Mouse (Mus musculus): ENCODE data around the gene Rnase9. TPM values are rescaled to one million over a fixed set of nuclear protein-coding genes. Genes with fewer than 3 reads are reported as not detected.

Gene Rnase9
- polyA plus RNA-seq, 1 experiment from 2014 or later = not detected

GRCm38 (mm10) chr14:50997999-50998666 lies 43.5 kb downstream of the Rnase9 start:
- Histone ChIP-seq H3K9me3 (no peaks in the 10 kb centered on the region), H3K27me3 (replicated peaks) (no peaks in the 10 kb centered on the region), H3K9ac (no peak overlapping the region), H3K27ac (no peak overlapping the region), H3K36me3 (no peaks in the 10 kb centered on the region), H3K4me3 (no peak overlapping the region), H3K4me1 (no peaks in the 10 kb centered on the region), H3K4me2 (replicated peaks) (no peak overlapping the region)
- no peak for ATAC-seq (ENCODE audit: low FRiP score, low read depth)
- WGBS = 85% methylated on average over 2 of the region's 2 CpGs

- no peak for ATAC-seq (ENCODE audit: low FRiP score, low read depth)
Measured at GRCm38 (mm10) chr14:50997088-50997487, 44.6 kb downstream of the Rnase9 start.

GRCm38 (mm10) chr14:50991037-50991436 lies 50.6 kb downstream of the Rnase9 start:
- no peaks in the 10 kb centered on the region for H3K36me3 ChIP-seq
- ATAC-seq (ENCODE audit: low FRiP score, low read depth) = no peak
- no peak overlapping the region for H3K4me3 ChIP-seq
- H3K9ac ChIP-seq = no peak overlapping the region
- H3K27ac ChIP-seq = no peak overlapping the region
- H3K9me3 ChIP-seq = no peaks in the 10 kb centered on the region
- no peaks in the 10 kb centered on the region for H3K27me3 ChIP-seq (replicated peaks)
- no peaks in the 10 kb centered on the region for H3K4me1 ChIP-seq
- H3K4me2 ChIP-seq (replicated peaks) = no peak overlapping the region
- 88% methylated on average over 3 of the region's 3 CpGs for WGBS

More at GRCm38 (mm10) chr14:50997088-50997487, 44.6 kb downstream of the Rnase9 start:
- Histone ChIP-seq H3K27ac (no peak overlapping the region), H3K9ac (no peak overlapping the region), H3K4me3 (no peak overlapping the region), H3K4me1 (no peaks in the 10 kb centered on the region), H3K27me3 (replicated peaks) (no peaks in the 10 kb centered on the region), H3K36me3 (no peaks in the 10 kb centered on the region), H3K9me3 (no peaks in the 10 kb centered on the region), H3K4me2 (replicated peaks) (no peak overlapping the region)
- 81% methylated on average over 3 of the region's 3 CpGs for WGBS

Other genes with a start within 250 kb of the Rnase9 start
- not detected in 2 replicates for gene Ccnb1ip1, start 234.1 kb downstream of the Rnase9 start, polyA plus RNA-seq (2016; fragmentation: Nextera tagmentation; extraction: Ambion mirVana)
- 51.3 and 58.6 TPM in 2 replicates for gene Parp2, start 234.0 kb downstream of the Rnase9 start, polyA plus RNA-seq (2016; fragmentation: Nextera tagmentation; extraction: Ambion mirVana)
- gene Tep1, start 171.3 kb downstream of the Rnase9 start, polyA plus RNA-seq (2016; fragmentation: Nextera tagmentation; extraction: Ambion mirVana) = 5.8 and 5.9 TPM in 2 replicates
- 0.47 and 0.81 TPM in 2 replicates for gene Klhl33, start 144.4 kb downstream of the Rnase9 start, polyA plus RNA-seq (2016; fragmentation: Nextera tagmentation; extraction: Ambion mirVana)
- 120 and 129 TPM in 2 replicates for gene Osgep, start 117.0 kb downstream of the Rnase9 start, polyA plus RNA-seq (2016; fragmentation: Nextera tagmentation; extraction: Ambion mirVana)
- 272 and 279 TPM in 2 replicates for gene Apex1, start 116.9 kb downstream of the Rnase9 start, polyA plus RNA-seq (2016; fragmentation: Nextera tagmentation; extraction: Ambion mirVana)
- 80.0 and 87.1 TPM in 2 replicates for gene Pip4p1, start 111.0 kb downstream of the Rnase9 start, polyA plus RNA-seq (2016; fragmentation: Nextera tagmentation; extraction: Ambion mirVana)
- 38.6 and 39.9 TPM in 2 replicates for gene Pnp, start 110.8 kb downstream of the Rnase9 start, polyA plus RNA-seq (2016; fragmentation: Nextera tagmentation; extraction: Ambion mirVana)
- gene Gm49342, start 97.4 kb downstream of the Rnase9 start, polyA plus RNA-seq (2016; fragmentation: Nextera tagmentation; extraction: Ambion mirVana) = not detected in 2 replicates
- 0.28 and 0.29 TPM in 2 replicates for gene Pnp2, start 85.9 kb downstream of the Rnase9 start, polyA plus RNA-seq (2016; fragmentation: Nextera tagmentation; extraction: Ambion mirVana)
- not detected in 2 replicates for gene Rnase10, start 34.1 kb downstream of the Rnase9 start, polyA plus RNA-seq (2016; fragmentation: Nextera tagmentation; extraction: Ambion mirVana)
- gene Rnase11, start 8.3 kb upstream of the Rnase9 start, polyA plus RNA-seq (2016; fragmentation: Nextera tagmentation; extraction: Ambion mirVana) = not detected in 2 replicates
- gene Rnase12, start 15.8 kb upstream of the Rnase9 start, polyA plus RNA-seq (2016; fragmentation: Nextera tagmentation; extraction: Ambion mirVana) = not detected in 2 replicates
- not detected in 2 replicates for gene Olfr750, start 32.6 kb upstream of the Rnase9 start, polyA plus RNA-seq (2016; fragmentation: Nextera tagmentation; extraction: Ambion mirVana)
- gene Rnase4, start 49.2 kb upstream of the Rnase9 start, polyA plus RNA-seq (2016; fragmentation: Nextera tagmentation; extraction: Ambion mirVana) = 11.6 and 14.5 TPM in 2 replicates
- 3.1 and 4.2 TPM in 2 replicates for gene Ang, start 49.3 kb upstream of the Rnase9 start, polyA plus RNA-seq (2016; fragmentation: Nextera tagmentation; extraction: Ambion mirVana)
- not detected in 2 replicates for gene Eddm3b, start 72.6 kb upstream of the Rnase9 start, polyA plus RNA-seq (2016; fragmentation: Nextera tagmentation; extraction: Ambion mirVana)
- 0.11 and 0.24 TPM in 2 replicates for gene Rnase6, start 82.0 kb upstream of the Rnase9 start, polyA plus RNA-seq (2016; fragmentation: Nextera tagmentation; extraction: Ambion mirVana)
- 0.39 TPM in 1 of 2 replicates, not detected in the other for gene Rnase1, start 104.9 kb upstream of the Rnase9 start, polyA plus RNA-seq (2016; fragmentation: Nextera tagmentation; extraction: Ambion mirVana)
- not detected in 2 replicates for gene Rnase2b, start 120.4 kb upstream of the Rnase9 start, polyA plus RNA-seq (2016; fragmentation: Nextera tagmentation; extraction: Ambion mirVana)
- not detected in 2 replicates for gene Ang2, start 157.3 kb upstream of the Rnase9 start, polyA plus RNA-seq (2016; fragmentation: Nextera tagmentation; extraction: Ambion mirVana)
- gene Ear14, start 161.5 kb upstream of the Rnase9 start, polyA plus RNA-seq (2016; fragmentation: Nextera tagmentation; extraction: Ambion mirVana) = not detected in 2 replicates
- gene Rnase2a, start 214.2 kb upstream of the Rnase9 start, polyA plus RNA-seq (2016; fragmentation: Nextera tagmentation; extraction: Ambion mirVana) = not detected in 2 replicates